Mouse (Mus musculus): ENCODE measurements around the gene Prepl. TPM values are rescaled to one million over a fixed set of nuclear protein-coding genes. Genes with fewer than 3 reads are reported as not detected.

Prepl gene
- polyA plus RNA-seq, 1 experiment: not detected

DNA sequence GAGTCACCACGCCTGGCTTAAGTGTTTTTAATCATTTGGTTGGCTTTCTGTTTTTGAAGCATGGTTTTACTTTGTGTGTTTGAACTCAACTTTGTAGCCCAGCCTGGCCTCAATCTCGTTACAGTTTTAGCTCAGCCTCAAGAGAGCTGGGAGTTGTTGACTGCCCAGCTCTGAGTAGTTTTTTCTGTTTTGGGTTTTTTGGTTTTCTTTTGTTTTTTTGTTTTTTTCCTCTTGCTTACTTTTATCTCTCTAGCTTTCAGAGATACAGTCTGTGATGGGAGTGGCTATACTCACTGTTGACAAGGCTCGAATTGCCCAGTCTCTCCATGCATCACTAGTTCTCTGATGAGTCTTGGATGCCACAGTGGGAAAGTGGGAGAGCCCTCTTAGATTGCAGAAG is 69.7 kb downstream of the Prepl start:
- WGBS: 83% methylated on average over 3 of the region's 3 CpGs
- Histone ChIP-seq H3K4me3 (ENCODE audit: insufficient read depth, low read depth, low read length) (no peak overlapping the region), H3K4me1 (ENCODE audit: control insufficient read depth, insufficient read depth, low read length) (no peaks in the 10 kb centered on the region), H3K27ac (ENCODE audit: insufficient read depth, low read depth, low read length) (no peak overlapping the region)
- TF ChIP-seq CTCF (IDR thresholded peaks at IDR 0.05; ENCODE audit: insufficient read depth, low read depth, low read length) (no peak), POLR2A (IDR thresholded peaks at IDR 0.05; ENCODE audit: insufficient read depth, low read depth, low read length) (no peak)

DNA sequence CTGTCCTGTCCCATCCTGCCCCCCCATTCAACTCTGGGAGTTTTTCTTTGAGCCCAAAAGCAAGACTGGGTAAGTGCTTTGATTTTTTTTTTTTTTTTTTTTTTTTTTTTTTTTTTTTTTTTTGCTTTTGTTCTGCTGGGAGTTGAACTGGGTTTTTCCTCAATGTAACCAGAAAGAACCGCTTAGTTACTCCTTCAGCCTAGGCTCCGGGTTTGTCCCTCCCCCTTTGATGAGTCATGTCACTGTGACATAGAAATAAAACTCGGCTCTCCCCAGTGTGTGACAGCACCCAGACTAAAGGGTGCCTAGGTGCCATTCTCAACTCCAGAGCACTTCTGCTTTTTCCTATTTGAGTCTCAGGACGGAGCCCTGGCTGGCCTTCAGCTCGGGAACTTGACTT is 71.2 kb downstream of the Prepl start:
- Histone ChIP-seq H3K4me1 (ENCODE audit: control insufficient read depth, insufficient read depth, low read length) (no peaks in the 10 kb centered on the region), H3K4me3 (ENCODE audit: insufficient read depth, low read depth, low read length) (no peak overlapping the region), H3K27ac (ENCODE audit: insufficient read depth, low read depth, low read length) (no peak overlapping the region)
- TF ChIP-seq CTCF (IDR thresholded peaks at IDR 0.05; ENCODE audit: insufficient read depth, low read depth, low read length) (no peak), POLR2A (IDR thresholded peaks at IDR 0.05; ENCODE audit: insufficient read depth, low read depth, low read length) (no peak)
- 55% methylated on average over 5 of the region's 5 CpGs for WGBS

DNA sequence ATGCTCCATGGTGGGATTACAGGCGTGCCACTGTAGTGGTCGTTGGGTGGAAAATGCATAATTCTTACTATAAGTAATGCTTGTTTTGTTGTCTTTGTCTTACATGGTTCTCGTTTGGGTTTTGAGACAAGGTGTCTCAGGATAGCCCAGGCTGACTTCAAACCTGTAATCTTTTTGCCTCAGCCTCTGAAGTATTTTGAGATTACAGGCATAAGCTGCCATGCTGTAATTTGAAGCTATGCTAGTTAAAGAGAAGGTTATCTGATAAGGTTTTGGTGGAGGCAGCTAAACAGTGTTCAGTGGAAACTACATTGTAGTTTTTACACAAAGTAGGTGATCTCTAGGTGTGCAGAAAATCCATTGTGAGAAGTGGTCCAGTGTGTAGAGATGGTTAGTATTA is 71.7 kb downstream of the Prepl start:
- 74% methylated on average over 3 of the region's 3 CpGs for WGBS
- Histone ChIP-seq H3K4me1 (ENCODE audit: control insufficient read depth, insufficient read depth, low read length) (no peaks in the 10 kb centered on the region), H3K4me3 (ENCODE audit: insufficient read depth, low read depth, low read length) (no peak overlapping the region), H3K27ac (ENCODE audit: insufficient read depth, low read depth, low read length) (no peak overlapping the region)
- TF ChIP-seq POLR2A (IDR thresholded peaks at IDR 0.05; ENCODE audit: insufficient read depth, low read depth, low read length) (no peak), CTCF (IDR thresholded peaks at IDR 0.05; ENCODE audit: insufficient read depth, low read depth, low read length) (no peak)

DNA sequence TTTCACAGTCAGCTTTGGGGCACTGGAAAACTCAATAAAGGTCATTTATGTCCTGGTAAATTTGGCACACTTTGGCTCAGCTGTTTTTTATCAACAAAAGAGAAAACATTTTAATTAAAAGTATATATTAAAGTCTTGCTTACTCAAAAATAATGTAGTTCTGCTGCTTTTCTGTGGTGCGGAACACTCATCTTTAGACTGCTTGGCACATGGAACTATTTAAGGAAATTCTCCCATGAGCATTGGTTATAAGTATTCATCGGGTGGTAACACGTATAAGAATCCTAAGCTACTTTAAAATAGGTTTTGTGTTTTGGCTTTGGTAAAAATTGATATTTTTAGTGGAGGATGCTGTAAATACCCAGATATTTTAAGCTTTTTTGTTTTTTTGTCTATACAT is 75.4 kb downstream of the Prepl start:
- Histone ChIP-seq H3K27ac (ENCODE audit: insufficient read depth, low read depth, low read length) (no peak overlapping the region), H3K4me1 (ENCODE audit: control insufficient read depth, insufficient read depth, low read length) (no peaks in the 10 kb centered on the region), H3K4me3 (ENCODE audit: insufficient read depth, low read depth, low read length) (no peak overlapping the region)
- no peak for TF ChIP-seq CTCF (IDR thresholded peaks at IDR 0.05; ENCODE audit: insufficient read depth, low read depth, low read length)
- no peak for TF ChIP-seq POLR2A (IDR thresholded peaks at IDR 0.05; ENCODE audit: insufficient read depth, low read depth, low read length)
- WGBS: 77% methylated on average over 3 of the region's 3 CpGs

DNA sequence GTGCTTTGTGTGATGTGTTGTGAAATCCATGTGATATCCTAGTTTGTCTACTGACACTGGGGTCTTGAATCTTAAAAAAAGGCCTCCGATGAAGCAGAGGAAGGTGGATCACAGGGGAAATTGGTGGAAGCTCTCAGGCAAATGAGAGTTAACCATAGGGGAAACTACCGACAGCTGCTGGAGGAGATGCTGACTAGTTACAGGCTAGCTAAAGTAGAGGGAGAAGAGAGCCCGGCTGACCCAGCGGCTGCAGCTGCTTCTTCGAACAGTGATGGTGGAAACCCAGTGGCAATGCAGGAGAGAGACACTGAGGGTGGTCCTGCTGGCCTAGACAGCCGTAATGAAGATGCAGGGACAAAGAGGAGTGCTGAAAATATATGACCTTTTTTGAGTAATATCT is 76.6 kb downstream of the Prepl start:
- Histone ChIP-seq H3K4me1 (ENCODE audit: control insufficient read depth, insufficient read depth, low read length) (no peaks in the 10 kb centered on the region), H3K27ac (ENCODE audit: insufficient read depth, low read depth, low read length) (no peak overlapping the region), H3K4me3 (ENCODE audit: insufficient read depth, low read depth, low read length) (no peak overlapping the region)
- WGBS: 62% methylated on average over 6 of the region's 6 CpGs
- TF ChIP-seq POLR2A (IDR thresholded peaks at IDR 0.05; ENCODE audit: insufficient read depth, low read depth, low read length) (no peak), CTCF (IDR thresholded peaks at IDR 0.05; ENCODE audit: insufficient read depth, low read depth, low read length) (no peak)

Other genes starting within 250 kb of the Prepl start
- 227 TPM in 1 of 2 replicates, not detected in the other for gene Ppm1b, start 133.5 kb downstream of the Prepl start, polyA plus RNA-seq (2012; ENCODE audit: insufficient read depth, insufficient read length, low replicate concordance, missing spikeins)
- not detected in 2 replicates for gene Slc3a1, start 61.9 kb downstream of the Prepl start, polyA plus RNA-seq (2012; ENCODE audit: insufficient read depth, insufficient read length, low replicate concordance, missing spikeins)
- not detected in 2 replicates for gene Camkmt, start 311 bp upstream of the Prepl start, polyA plus RNA-seq (2012; ENCODE audit: insufficient read depth, insufficient read length, low replicate concordance, missing spikeins)

Measured in olfactory bulb, adult 2 months (tissue).